Mouse (Mus musculus) urinary bladder, adult 2 months (tissue): ENCODE measurements around the gene Vmn1r166. TPM values are rescaled to one million over a fixed set of nuclear protein-coding genes. Genes with fewer than 3 reads are reported as not detected.
"Not testable (repeated sequence)": the region's sequence is repeated elsewhere in the genome, so short reads cannot be mapped to it uniquely, and the experiment has no call there.

Source experiments
- DNase-seq: peaks from one replicate; pipeline ENCODE4 v3.0.0; 2022; ENCODE audit warnings: low spot score
- polyA plus RNA-seq: library from polyadenylated mRNA; depleted of rRNA; stranded (reverse); fragments of >200 nt; gene quantifications from 2 replicates; pipeline ENCODE4 v1.2.3, GENCODE M21; 2012; rRNA removed

Vmn1r166 gene
- not detected in 2 replicates for polyA plus RNA-seq

GRCm38 (mm10) chr7:23251582-23251981, at the start of gene Vmn1r166:
Gene Vmn1r166, minus strand, starts transcription at chr7:23251682.
- DNase-seq, result not testable (repeated sequence)

- not testable (repeated sequence) for DNase-seq
These were observed 49.4 kb upstream of the Vmn1r166 start, which contains the start of gene Nlrp4e for GRCm38 (mm10) chr7:23300892-23301291. Gene Nlrp4e, plus strand, starts transcription at chr7:23301192.

DNA sequence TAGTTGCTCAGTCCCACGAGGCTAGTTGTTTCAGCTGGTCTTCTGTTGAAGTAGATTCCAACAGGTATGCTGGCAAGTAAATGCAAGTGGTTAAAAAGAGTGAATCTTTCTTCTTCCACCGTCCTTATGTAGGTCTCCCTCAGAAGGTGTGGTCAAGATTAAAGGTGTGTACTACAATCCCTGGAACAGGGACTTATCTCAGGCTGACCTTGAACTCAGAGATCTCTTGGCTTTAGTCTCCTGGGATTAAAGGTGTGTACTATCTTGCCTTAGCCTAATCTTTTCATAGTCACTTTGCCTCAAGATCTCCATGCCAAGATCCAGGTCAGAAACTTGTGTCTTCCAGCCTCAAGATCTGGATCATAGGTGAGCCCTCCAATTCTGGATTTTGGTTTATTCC, 27.3 kb upstream of the Vmn1r166 start, which contains the start of gene Gm6902:
TSS of gene Gm6902 (minus strand) at position 101 of the 400 bp plus-strand sequence.
- not testable (repeated sequence) for DNase-seq

DNA sequence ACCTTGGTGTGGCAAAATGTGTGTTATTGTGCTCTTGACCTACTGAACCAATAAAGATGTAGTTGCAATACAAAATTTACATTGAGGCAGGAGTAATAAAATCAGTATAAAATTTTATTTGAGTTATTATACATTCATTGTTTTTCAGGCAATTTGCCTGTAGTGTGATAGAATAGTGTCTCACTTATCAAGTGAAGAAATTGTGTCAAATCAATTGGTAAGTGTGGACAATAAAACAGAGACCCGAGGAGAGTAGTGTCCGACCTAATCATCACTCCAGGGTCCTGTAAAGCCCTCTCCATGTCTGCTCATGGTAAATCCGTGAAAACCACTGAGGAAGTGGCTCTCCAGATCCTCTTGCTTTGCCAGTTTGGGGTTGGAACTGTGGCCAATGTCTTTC, 34.5 kb downstream of the Vmn1r166 start, which contains the start of gene Vmn1r165:
TSS of gene Vmn1r165 (plus strand) at position 301 of the 400 bp plus-strand sequence.
- not testable (repeated sequence) for DNase-seq

Other genes starting within 250 kb of the Vmn1r166 start
- gene Gm4216, start 231.8 kb downstream of the Vmn1r166 start, polyA plus RNA-seq, result not detected in 2 replicates
- gene Vmn1r163, start 196.1 kb downstream of the Vmn1r166 start, polyA plus RNA-seq, result not detected in 2 replicates
- gene Gm8720, start 184.2 kb downstream of the Vmn1r166 start, polyA plus RNA-seq, result not detected in 2 replicates
- gene Gm10662, start 107.2 kb downstream of the Vmn1r166 start, polyA plus RNA-seq, result not detected in 2 replicates
- gene Vmn1r165, start 34.4 kb downstream of the Vmn1r166 start, polyA plus RNA-seq, result not detected in 2 replicates
- not detected in 2 replicates for gene Gm6902, start 27.2 kb upstream of the Vmn1r166 start, polyA plus RNA-seq
- gene Nlrp4e, start 49.5 kb upstream of the Vmn1r166 start, polyA plus RNA-seq, result not detected in 2 replicates
- 0.03 TPM in 1 of 2 replicates, not detected in the other for gene Nlrp5, start 134.2 kb upstream of the Vmn1r166 start, polyA plus RNA-seq